Mouse (Mus musculus) MEL (cell line): ENCODE measurements around the gene Samm50. TPM values are rescaled to one million over a fixed set of nuclear protein-coding genes. Genes with fewer than 3 reads are reported as not detected.

Experiments used
- DNase-seq: peaks from one replicate; pipeline ENCODE4 v3.0.0; 2011; ENCODE audit warnings: low read depth, low spot score
- H3K27ac ChIP-seq: 2 replicates; pipeline ENCODE4 v1.5.1; 2012; ENCODE audit warnings: low read depth, mild to moderate bottlenecking, control low read depth, low read length, moderate library complexity; ENCODE audit not compliant: control insufficient read depth
- H3K27me3 ChIP-seq, 2 experiments: fragments of 150-350 bp in 1 of 2; sonication (generic) in 1 of 2; 2 replicates each; pipeline ENCODE4 v1.6.1; 2012; ENCODE audit warnings: low read length in 2 of 2, mild to moderate bottlenecking in 2 of 2, improper control_type of control experiment in 1 of 2, moderate library complexity in 1 of 2; ENCODE audit not compliant: insufficient read depth in 2 of 2, control insufficient read depth in 1 of 2
- H3K36me3 ChIP-seq, 2 experiments: 2 replicates each; pipeline ENCODE4 v1.6.1; 2012 to 2014; ENCODE audit warnings: low read length in 2 of 2, improper control_type of control experiment in 1 of 2, inconsistent platforms in 1 of 2, mild to moderate bottlenecking in 1 of 2; ENCODE audit not compliant: insufficient read depth in 2 of 2, control insufficient read depth in 1 of 2
- H3K4me1 ChIP-seq, 2 experiments: fragments of 150-350 bp in 1 of 2; sonication (generic) in 1 of 2; 2 replicates each; pipeline ENCODE4 v1.6.1; 2012; ENCODE audit warnings: low read length in 2 of 2, improper control_type of control experiment in 1 of 2, mild to moderate bottlenecking in 1 of 2; ENCODE audit not compliant: insufficient read depth in 2 of 2, control insufficient read depth in 1 of 2
- H3K4me3 ChIP-seq, 2 experiments: fragments of 150-350 bp in 1 of 2; sonication (generic) in 1 of 2; 2 replicates each; pipeline ENCODE4 v1.5.1; 2012; ENCODE audit warnings: low read depth in 2 of 2, low read length in 2 of 2, mild to moderate bottlenecking in 2 of 2, moderate library complexity in 2 of 2, control low read depth in 1 of 2, improper control_type of control experiment in 1 of 2; ENCODE audit not compliant: control insufficient read depth in 1 of 2, insufficient read depth in 1 of 2
- H3K79me2 ChIP-seq: 2 replicates; pipeline ENCODE4 v1.6.1; 2012; ENCODE audit warnings: mild to moderate bottlenecking, low read length, moderate library complexity; ENCODE audit not compliant: control insufficient read depth, poor library complexity, insufficient read depth
- H3K9ac ChIP-seq: 2 replicates; pipeline ENCODE4 v1.6.1; 2012; ENCODE audit warnings: low read depth, mild to moderate bottlenecking, control low read depth, low read length, moderate library complexity; ENCODE audit not compliant: control insufficient read depth, poor library complexity, severe bottlenecking
- H3K9me3 ChIP-seq: fragments of 150-350 bp; sonication (generic); replicated peaks from 2 replicates; pipeline ENCODE4 v1.6.1; 2012; ENCODE audit warnings: mild to moderate bottlenecking, low read length, improper control_type of control experiment, moderate library complexity; ENCODE audit not compliant: insufficient read depth
- CHD1 ChIP-seq: IDR thresholded peaks from 2 replicates; pipeline ENCODE4 v1.6.1; 2012; ENCODE audit warnings: low read depth, mild to moderate bottlenecking, inconsistent platforms, low read length, improper control_type of control experiment
- E2F4 ChIP-seq: IDR thresholded peaks from 2 replicates; pipeline ENCODE4 v1.6.1; 2011; ENCODE audit warnings: low read depth, low read length, improper control_type of control experiment, borderline replicate concordance
- GABPA ChIP-seq: IDR thresholded peaks from 2 replicates; pipeline ENCODE4 v1.6.1; 2012; ENCODE audit warnings: low read depth, mild to moderate bottlenecking, inconsistent platforms, low read length, improper control_type of control experiment, moderate library complexity
- GATA1 ChIP-seq: IDR thresholded peaks from 2 replicates; pipeline ENCODE4 v1.6.1; 2011; ENCODE audit warnings: low read depth, low read length, improper control_type of control experiment
- MAX ChIP-seq: IDR thresholded peaks from 2 replicates; pipeline ENCODE4 v1.6.1; 2011; ENCODE audit warnings: low read length, improper control_type of control experiment
- MAZ ChIP-seq: IDR thresholded peaks from 2 replicates; pipeline ENCODE4 v1.6.1; 2012; ENCODE audit warnings: low read depth, mild to moderate bottlenecking, inconsistent platforms, low read length, improper control_type of control experiment
- MXI1 ChIP-seq: IDR thresholded peaks from 2 replicates; pipeline ENCODE4 v1.6.1; 2011; ENCODE audit warnings: mild to moderate bottlenecking, low read depth, low read length, improper control_type of control experiment
- MYC ChIP-seq: IDR thresholded peaks from 2 replicates; pipeline ENCODE4 v1.6.1; 2011; ENCODE audit warnings: low read depth, mild to moderate bottlenecking, low read length, improper control_type of control experiment, moderate library complexity
- NELFE ChIP-seq: IDR thresholded peaks from 2 replicates; pipeline ENCODE4 v1.6.1; 2011; ENCODE audit warnings: low read depth, low read length, improper control_type of control experiment
- NRF1 ChIP-seq: IDR thresholded peaks from 2 replicates; pipeline ENCODE4 v1.6.1; 2014; ENCODE audit warnings: low read depth, mild to moderate bottlenecking, inconsistent platforms, low read length, improper control_type of control experiment, moderate library complexity; ENCODE audit not compliant: poor library complexity, insufficient read depth, severe bottlenecking
- POLR2AphosphoS2 ChIP-seq: IDR thresholded peaks from 2 replicates; pipeline ENCODE4 v1.6.1; 2011; ENCODE audit warnings: low read length, improper control_type of control experiment
- POLR2AphosphoS5 ChIP-seq: IDR thresholded peaks from 2 replicates; pipeline ENCODE4 v1.6.1; 2012; ENCODE audit warnings: low read depth, borderline replicate concordance, mild to moderate bottlenecking, inconsistent platforms, low read length, moderate library complexity, mixed read lengths
- RAD21 ChIP-seq: IDR thresholded peaks from 2 replicates; pipeline ENCODE4 v1.6.1; 2011; ENCODE audit warnings: mild to moderate bottlenecking, low read depth, low read length, improper control_type of control experiment
- RCOR1 ChIP-seq: IDR thresholded peaks from 2 replicates; pipeline ENCODE4 v1.6.1; 2012; ENCODE audit warnings: low read depth, mild to moderate bottlenecking, inconsistent platforms, low read length, improper control_type of control experiment
- SIN3A ChIP-seq: IDR thresholded peaks from 2 replicates; pipeline ENCODE4 v1.6.1; 2012; ENCODE audit warnings: low read length, improper control_type of control experiment, inconsistent platforms
- TBP ChIP-seq: IDR thresholded peaks from 2 replicates; pipeline ENCODE4 v1.8.0; 2011; ENCODE audit warnings: low read depth, low read length, improper control_type of control experiment
- UBTF ChIP-seq: IDR thresholded peaks from 2 replicates; pipeline ENCODE4 v1.6.1; 2012; ENCODE audit warnings: low read depth, mild to moderate bottlenecking, inconsistent platforms, low read length, improper control_type of control experiment, moderate library complexity, borderline replicate concordance; ENCODE audit not compliant: insufficient read depth
- USF1 ChIP-seq: IDR thresholded peaks from 2 replicates; pipeline ENCODE4 v1.6.1; 2014; ENCODE audit warnings: low read depth, mild to moderate bottlenecking, inconsistent platforms, low read length, improper control_type of control experiment, moderate library complexity
- ZNF384 ChIP-seq: IDR thresholded peaks from 2 replicates; pipeline ENCODE4 v1.6.1; 2012; ENCODE audit warnings: low read depth, mild to moderate bottlenecking, inconsistent platforms, low read length, improper control_type of control experiment
- polyA plus RNA-seq, 2 experiments: library from polyadenylated mRNA; stranded (reverse) in 1 of 2; unstranded in 1 of 2; fragments of >175 nt in 1 of 2; fragments of >200 nt in 1 of 2; gene quantifications; 2 replicates each; pipeline versions ENCODE4 v1.2.1 to v1.2.4; 2012; ENCODE audit warnings: low replicate concordance in 2 of 2, low read depth in 1 of 2; ENCODE audit not compliant: insufficient read length in 2 of 2, insufficient read depth in 1 of 2, missing spikeins in 1 of 2
- total RNA-seq: library from RNA; depleted of rRNA; stranded (reverse); fragments of 300-350 nt; gene quantifications from 2 replicates; pipeline ENCODE4 v1.2.3, GENCODE M21; 2012

The Samm50 gene
- total and polyA plus RNA-seq, 3 experiments: 62.4 to 190 TPM; not detected in 1

DNA sequence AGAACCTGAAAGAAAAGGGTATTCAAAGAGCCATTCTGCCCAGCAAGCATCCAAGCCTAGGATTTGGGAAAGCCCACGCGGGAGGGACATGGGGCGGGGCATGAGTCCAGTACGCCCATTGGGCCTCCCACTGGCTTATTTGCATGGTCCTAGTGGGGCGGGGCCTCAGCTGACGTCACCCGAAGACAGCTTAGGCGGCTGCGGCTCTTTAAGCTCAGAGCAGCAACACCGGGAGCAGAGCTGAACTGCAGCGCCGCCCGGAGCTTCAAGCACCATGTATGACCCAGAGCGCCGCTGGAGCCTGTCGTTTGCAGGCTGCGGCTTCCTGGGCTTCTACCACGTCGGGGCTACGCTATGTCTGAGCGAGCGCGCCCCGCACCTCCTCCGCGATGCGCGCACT is 24.4 kb upstream of the Samm50 start, which contains the start of gene Pnpla3:
Gene Pnpla3 (plus strand): TSS at position 238 of the 400 bp plus-strand sequence.
- TF ChIP-seq MXI1 (no peak), TBP (no peak), UBTF (no peak), MAZ (no peak), RCOR1 (no peak), NRF1 (no peak), GATA1 (no peak), MYC (no peak), POLR2AphosphoS2 (no peak)
- Histone ChIP-seq H3K9ac (no peak within 1 kb of the TSS), H3K27ac (no peak within 1 kb of the TSS), H3K4me1 (no peaks in the 10 kb centered on the region), H3K4me3 (no peak within 1 kb of the TSS), H3K9me3 (no peaks in the 10 kb centered on the region), H3K79me2 (no peaks in the 10 kb centered on the region), H3K36me3 (no peaks in the 10 kb centered on the region), H3K27me3 (no peaks in the 10 kb centered on the region)
- DNase-seq: no peak

DNA sequence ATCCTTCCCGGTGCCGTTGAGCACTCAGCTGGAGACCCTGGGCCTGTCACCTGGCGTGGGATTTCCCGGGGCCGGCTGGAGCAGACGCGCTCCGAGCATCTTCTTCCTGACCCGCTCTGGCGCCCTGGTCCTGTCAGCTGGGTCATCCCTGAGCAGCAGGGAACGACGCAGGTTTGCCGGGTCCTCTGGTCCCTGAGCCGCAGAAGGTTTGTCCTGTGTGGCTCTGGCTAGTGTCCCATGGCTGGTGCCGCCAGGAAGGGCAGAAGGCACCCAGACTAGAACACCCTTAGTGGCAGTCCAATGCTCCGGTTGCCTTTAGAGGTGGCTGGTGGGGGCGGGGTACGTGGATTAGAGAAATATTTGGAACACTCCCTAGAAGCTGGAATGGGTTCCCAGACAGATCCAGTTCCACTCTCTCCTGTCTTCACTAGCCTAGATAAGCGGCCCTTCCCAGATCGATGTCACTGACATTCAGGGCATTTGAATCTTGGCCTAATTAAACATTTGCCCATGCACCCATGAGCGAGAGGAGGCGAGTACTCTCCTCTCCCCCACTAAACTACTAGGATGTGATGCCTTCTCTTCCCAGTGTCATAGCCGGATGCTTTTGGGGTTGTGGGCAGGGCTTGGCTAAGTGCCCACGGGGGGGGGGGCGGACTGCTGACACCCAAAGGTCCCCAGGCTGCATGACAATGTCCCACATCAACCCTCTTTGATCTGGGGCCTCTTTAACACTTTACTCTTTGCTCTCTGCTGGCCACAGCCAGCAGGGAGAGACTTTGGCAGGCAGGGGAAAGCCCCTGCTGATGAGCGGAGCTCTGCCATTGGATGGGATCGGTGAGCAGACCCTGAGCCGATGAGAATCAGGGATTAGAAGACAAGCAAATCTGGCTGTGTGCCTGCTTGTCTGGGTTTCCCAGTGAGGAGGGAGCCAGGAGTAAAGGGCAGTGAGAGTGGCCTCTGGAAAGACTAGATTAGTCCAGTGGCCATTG is 23.6 kb upstream of the Samm50 start:
- Histone ChIP-seq H3K9me3 (no peaks in the 10 kb centered on the region), H3K4me1 (no peaks in the 10 kb centered on the region), H3K27ac (no peak overlapping the region), H3K79me2 (no peaks in the 10 kb centered on the region), H3K36me3 (no peaks in the 10 kb centered on the region), H3K27me3 (no peaks in the 10 kb centered on the region), H3K4me3 (no peak overlapping the region), H3K9ac (no peak overlapping the region)
- TF ChIP-seq POLR2AphosphoS5 (no peak), E2F4 (no peak), GABPA (no peak), SIN3A (no peak), RAD21 (no peak), MXI1 (no peak), MAX (no peak), NRF1 (no peak), ZNF384 (no peak), NELFE (no peak), CHD1 (no peak), USF1 (no peak)
- no peak for DNase-seq
